Mouse (Mus musculus) embryo, embryonic 10 days (tissue): Measurements from ENCODE around the gene Eva1b.

Experiments
- DNase-seq: peaks from one replicate; pipeline ENCODE4 v3.0.0-alpha.2; 2015; ENCODE audit warnings: low spot score

The Eva1b gene

DNA sequence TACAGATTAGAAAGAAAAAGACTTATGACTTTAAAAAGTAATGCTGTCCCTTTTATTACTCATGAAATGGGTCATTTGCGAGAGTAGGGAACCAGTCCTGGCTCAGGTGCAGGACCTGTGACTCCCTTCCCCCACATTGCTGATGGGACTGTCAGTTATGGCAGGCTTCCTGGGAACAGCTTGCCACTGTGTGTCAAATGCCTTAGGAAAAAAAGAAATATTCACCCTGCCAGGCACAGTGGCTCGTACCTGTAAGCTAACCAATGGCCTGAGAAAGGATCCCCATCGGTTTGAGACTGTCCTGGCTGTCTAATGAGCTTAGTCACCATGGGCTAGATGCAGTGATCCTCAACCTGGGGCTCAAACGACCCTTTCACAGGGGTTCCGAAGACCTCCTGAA, 27.5 kb upstream of the Eva1b start:
- DNase-seq: no peak

DNA sequence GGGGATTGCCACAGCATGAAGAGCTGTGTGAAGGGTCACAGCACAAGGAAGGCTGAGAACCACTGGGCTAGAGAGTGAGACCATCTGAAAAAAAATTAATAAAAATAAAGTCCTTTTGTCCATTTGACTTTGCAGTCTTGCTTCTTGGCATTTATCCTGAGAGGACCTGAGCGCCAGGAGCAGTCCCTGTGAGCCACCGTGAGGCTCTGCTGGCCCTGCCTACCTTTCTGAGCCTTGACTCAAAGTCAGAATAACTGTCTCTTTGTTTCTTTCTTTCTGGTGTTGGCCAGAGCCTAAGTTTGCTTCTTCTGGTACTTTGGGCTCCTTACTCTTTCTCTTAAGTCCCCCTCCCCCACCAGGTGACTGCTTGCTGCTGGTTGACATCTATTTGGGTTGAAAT, 27.0 kb upstream of the Eva1b start:
- no peak for DNase-seq

GRCm38 (mm10) chr4:126123309-126124040, 24.1 kb upstream of the Eva1b start:
- DNase-seq: no peak

- DNase-seq: peak; percentile 67
These were observed 17.0 kb upstream of the Eva1b start for GRCm38 (mm10) chr4:126130502-126130901.

DNA sequence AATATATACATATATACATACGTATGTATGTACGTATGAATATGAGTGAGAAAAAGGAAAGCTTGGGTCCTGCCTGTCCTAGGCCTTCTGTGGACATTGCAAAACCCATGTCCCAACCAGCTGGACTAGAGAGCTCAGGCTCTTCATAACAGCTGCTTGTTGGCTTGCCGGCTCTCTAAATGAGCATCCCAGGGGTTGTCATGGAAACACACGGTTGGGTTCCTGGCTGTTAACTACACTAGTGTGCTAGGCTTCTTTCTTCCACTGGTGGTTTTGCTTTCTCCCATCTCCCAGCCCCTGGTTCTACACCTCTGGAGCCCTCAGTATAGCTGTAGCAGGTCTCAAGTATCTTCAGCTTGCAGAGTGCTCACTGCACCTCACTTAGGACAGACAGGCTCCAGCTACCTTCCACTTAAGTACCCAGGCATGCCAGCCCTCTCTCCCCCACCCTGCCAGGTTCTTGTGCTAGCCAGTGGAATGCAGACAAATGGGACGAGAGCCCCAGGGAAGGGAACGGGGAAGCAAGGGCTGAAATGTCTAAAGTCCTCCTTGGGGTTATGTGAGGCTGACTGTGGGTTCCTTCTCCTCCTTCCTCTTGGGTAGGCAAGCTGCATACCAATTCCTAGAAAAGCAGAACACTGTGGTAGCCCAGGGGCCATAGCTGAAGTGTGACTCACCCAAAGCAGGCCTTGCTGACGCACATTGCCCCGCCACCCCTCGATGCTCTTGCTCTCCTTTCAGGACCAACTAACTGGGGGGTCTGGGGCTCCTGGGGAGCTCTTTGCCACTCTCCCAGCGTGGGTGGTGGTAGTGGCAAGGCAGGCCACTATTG, 16.0 kb upstream of the Eva1b start:
- peak; percentile 66 for DNase-seq

- DNase-seq: no peak
These were observed 14.8 kb upstream of the Eva1b start for GRCm38 (mm10) chr4:126132636-126133264.

GRCm38 (mm10) chr4:126134236-126134635, 13.3 kb upstream of the Eva1b start:
- DNase-seq: no peak

- DNase-seq: no peak
These were observed 12.9 kb upstream of the Eva1b start for GRCm38 (mm10) chr4:126134639-126135038.

- DNase-seq: no peak
These were observed 9.8 kb upstream of the Eva1b start for GRCm38 (mm10) chr4:126137773-126138172.

- no peak for DNase-seq
These were observed 6.5 kb upstream of the Eva1b start for GRCm38 (mm10) chr4:126141021-126141420.

GRCm38 (mm10) chr4:126145396-126145795, 2.1 kb upstream of the Eva1b start:
- no peak for DNase-seq

DNA sequence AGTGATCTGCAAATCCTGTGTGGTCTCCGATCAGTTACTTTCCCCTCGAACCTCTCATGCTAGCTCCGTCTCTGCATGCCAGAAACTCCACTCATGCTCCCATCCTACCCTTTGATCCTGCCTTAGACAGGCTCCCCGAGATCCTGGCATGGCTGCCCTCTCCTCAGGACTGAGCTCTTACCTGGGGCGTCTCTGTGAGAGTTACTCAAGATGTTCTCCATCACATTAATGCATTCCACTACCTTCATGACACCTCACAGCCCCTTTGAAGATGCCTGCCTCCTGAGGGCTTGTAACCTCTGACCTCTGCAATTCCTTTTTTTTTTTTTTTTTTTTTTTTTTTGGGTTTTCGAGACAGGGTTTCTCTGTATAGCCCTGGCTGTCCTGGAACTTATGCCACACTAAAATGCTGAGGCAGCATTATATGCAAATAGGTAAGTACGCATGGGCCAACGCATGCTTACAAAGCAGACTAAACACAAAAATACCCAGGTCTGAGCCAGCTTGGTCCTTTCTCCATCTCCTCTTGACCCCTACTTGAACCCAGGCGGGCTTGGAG, 491 bp upstream of the Eva1b start:
- peak; percentile 51 for DNase-seq

- DNase-seq: peak; percentile 72
These were observed 817 bp downstream of the Eva1b start for GRCm38 (mm10) chr4:126148161-126148961.

DNA sequence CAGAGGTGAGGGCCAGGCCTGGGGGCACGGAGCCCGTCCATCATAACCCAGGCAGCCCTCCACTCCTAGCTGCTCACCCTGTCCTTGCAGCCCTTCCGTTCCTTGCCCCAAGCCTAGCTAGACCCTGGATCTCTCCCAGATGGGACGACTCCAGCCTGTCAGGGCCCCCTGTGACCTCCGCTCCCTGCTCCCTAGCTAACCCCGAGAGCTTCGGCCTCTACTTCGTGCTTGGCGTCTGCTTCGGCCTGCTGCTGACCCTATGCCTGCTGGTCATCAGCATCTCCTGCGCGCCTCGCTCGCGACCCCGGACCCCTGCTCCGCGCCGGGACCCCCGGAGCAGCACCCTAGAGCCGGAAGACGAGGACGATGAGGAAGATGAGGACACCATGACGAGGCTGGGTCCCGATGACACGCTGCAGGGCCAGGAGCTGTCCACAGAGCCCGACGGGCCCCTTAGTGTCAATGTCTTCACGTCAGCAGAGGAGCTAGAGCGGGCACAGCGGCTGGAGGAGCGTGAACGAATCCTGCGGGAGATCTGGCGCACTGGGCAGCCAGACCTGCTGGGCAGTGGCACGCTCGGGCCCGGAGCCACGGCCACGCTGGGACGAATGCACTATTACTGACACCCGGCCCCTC, 1.6 kb downstream of the Eva1b start:
- DNase-seq: no peak

DNA sequence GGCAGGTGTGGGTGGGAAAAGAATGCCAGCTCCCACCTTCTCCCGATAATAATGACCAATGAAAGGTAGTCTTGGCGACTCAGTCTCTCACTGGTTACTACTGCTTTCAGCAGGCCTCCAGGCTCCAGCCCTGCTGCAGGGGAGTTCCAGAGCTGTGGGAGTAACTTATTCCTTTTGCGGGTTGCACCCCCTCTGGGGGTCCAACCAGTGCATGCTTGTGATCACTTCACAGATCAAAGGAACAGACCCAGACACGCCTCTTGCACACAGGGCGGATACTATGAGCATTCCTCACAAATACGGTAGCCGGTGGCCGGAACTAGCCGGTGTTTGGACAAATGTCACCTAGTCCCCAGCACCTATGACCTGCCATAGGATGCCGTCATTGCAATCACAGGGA, 2.3 kb downstream of the Eva1b start:
- DNase-seq: no peak

DNA sequence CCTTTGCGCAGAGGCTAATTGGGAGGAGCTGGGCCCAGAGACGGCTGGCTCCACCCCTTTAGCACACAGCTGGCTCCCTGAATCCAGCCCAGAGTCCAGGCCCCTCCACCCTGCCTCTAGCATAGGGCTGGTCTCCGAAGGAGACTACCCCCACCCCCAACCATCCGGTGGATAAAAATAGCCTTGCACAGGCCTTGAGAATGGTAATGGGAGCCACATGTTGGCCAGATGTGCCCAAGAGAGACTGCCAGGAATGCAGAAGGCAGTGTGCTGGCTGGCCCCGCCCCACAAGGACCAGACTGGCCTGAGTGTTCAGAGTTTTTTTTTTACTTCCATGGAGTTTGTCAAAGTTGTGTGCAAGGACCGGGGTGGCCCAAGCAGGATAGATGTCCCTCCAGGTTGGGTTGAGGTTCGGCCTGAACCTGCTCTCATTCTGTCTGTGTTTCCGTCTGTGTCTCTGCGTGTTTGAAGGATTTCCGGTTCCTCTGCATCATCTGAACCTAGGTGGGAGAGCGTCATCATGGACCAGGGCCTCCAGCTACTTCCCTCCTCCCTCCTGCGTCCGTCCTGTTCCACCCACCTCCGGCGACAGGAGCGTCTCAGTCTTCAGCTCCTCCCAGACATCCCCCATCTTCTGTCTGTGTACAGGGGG, 2.9 kb downstream of the Eva1b start:
- peak; percentile 89 for DNase-seq

- no peak for DNase-seq
These were observed 3.4 kb downstream of the Eva1b start for GRCm38 (mm10) chr4:126150949-126151320.

DNA sequence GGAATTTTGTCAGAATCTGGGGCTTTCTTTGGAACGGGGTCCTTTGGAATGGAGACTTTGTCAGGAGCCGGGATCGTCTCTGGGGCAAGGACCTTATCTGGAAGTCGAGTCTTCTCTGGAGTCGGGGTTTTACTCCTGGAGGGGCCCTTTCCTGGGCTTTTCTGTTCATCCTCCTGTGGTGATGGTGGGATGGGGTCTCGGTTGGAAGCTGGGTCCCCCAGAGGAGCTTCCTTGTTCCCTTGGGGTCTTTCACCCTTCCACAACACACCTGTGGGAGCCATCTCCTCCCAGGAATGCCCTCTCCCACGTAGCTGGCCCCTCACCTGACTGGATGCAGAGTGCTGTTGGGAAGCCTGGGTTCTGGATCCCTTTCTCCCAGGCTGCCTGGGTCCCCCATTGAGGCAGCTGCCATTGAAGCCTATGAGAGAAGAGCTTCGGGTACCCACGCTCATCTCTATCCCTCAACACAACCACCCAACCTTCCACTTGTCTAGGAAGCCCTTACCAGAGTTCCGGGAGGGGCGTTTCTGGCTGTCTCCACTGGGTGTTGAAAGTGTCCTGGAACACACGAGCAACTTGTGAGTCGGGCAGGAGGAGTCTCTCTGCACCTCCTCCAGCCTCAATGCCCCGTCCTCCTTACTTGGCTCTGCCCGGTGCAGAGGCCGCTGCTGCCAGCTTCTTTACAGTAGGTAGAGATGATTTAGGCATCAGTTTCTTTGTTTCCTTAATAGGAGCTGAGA, 4.3 kb downstream of the Eva1b start:
- no peak for DNase-seq

DNA sequence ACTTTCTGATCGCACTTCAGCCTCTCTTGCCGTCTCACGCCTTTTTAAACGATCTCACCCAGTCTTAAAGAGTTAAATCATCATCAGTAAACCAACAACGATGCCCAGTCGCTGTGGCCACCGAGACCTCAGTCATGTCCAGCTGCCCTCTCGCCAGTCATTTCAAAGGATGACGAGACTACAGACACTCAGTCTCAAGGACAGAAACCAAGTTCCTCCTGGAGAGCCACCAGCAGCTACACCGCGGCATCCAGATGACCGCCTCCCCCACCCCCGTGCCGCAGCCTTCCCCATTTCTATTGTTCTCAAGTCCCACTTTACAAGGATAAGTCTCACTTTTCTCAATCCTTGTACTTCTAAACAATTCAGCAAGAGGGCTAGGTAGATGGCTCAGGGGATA, 5.3 kb downstream of the Eva1b start:
- DNase-seq: no peak

- peak; percentile 35 for DNase-seq
These were observed 7.6 kb downstream of the Eva1b start for GRCm38 (mm10) chr4:126155183-126155582.
